In the genomic region with DNA sequence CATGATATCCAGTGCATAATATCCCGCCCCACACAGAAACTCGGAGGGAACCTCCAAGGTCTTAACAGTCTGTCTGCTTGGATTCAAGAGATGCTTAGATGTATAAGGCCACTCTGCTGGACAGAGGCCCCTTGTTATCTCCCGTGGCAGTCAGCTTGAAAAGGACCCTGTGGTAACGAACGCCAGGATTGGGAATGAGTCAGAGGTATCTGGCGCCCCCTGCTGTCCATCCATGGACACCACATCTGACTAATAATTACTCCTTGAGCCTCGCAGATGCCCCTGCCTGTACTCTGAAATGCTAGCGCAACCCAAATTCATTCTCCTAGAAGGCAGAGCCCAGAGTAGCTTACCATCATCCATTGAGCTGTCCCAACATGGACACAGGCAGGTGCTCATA, we compare ENCODE assay signal across 1 mouse cellular context.
TF ChIP-seq lines count a peak whose summit lies in the region.

No protein-coding gene starts in this region.

TF ChIP-seq in MEL, 35 proteins besides CTCF, POLR2A, EP300 and RAD21 (continued from another document):
- 0 out of 2 replicates have a peak, but pooled peaks have one; percentile 29 for TF ChIP-seq TCF12 (IDR thresholded peaks at IDR 0.05; ENCODE audit: low read depth, low read length)
- peak; percentile 71 for TF ChIP-seq SMC3 (IDR thresholded peaks at IDR 0.05; ENCODE audit: low read depth, low read length)
- no peak for TF ChIP-seq CHD2 (IDR thresholded peaks at IDR 0.05; ENCODE audit: low read length)
- peak; percentile 33; the same call in 1 of the 2 replicates for TF ChIP-seq ZC3H11A (IDR thresholded peaks at IDR 0.05; ENCODE audit: low read depth, low read length)
- TF ChIP-seq BHLHE40 (IDR thresholded peaks at IDR 0.05; ENCODE audit: borderline replicate concordance, low read depth, low read length) = no peak
- TF ChIP-seq TAL1 (IDR thresholded peaks at IDR 0.05; ENCODE audit: low read length) = peak; percentile 44
- TF ChIP-seq MAX (IDR thresholded peaks at IDR 0.05; ENCODE audit: low read length) = 0 out of 2 replicates have a peak, but pooled peaks have one; percentile 31
- peak; percentile 75 for TF ChIP-seq MYC (IDR thresholded peaks at IDR 0.05; ENCODE audit: low read depth, low read length)
- TF ChIP-seq MXI1 (IDR thresholded peaks at IDR 0.05; ENCODE audit: low read depth, low read length) = peak; percentile 63
- no peak for TF ChIP-seq GABPA (IDR thresholded peaks at IDR 0.05; ENCODE audit: low read depth, low read length)
- no peak for TF ChIP-seq MAFK (IDR thresholded peaks at IDR 0.05; ENCODE audit: borderline replicate concordance, low read depth, low read length)
- TF ChIP-seq ETS1 (IDR thresholded peaks at IDR 0.05; ENCODE audit: low read depth, low read length) = 0 out of 2 replicates have a peak, but pooled peaks have one; percentile 7
- peak; percentile 44; the same call in 1 of the 2 replicates for TF ChIP-seq HCFC1 (IDR thresholded peaks at IDR 0.05; ENCODE audit: low read depth, low read length)
- TF ChIP-seq NRF1 (IDR thresholded peaks at IDR 0.05; ENCODE audit: insufficient read depth, low read depth, low read length, poor library complexity, severe bottlenecking) = 0 out of 2 replicates have a peak, but pooled peaks have one; percentile 2
- TF ChIP-seq TBP (IDR thresholded peaks at IDR 0.05; ENCODE audit: low read depth, low read length) = no peak
- TF ChIP-seq SIN3A (IDR thresholded peaks at IDR 0.05; ENCODE audit: low read length) = peak; percentile 65
- TF ChIP-seq CHD1 (IDR thresholded peaks at IDR 0.05; ENCODE audit: low read depth, low read length) = peak; percentile 75; the same call in 1 of the 2 replicates
- TF ChIP-seq MAZ (IDR thresholded peaks at IDR 0.05; ENCODE audit: low read depth, low read length) = peak; percentile 33; the same call in 1 of the 2 replicates
- TF ChIP-seq POLR2AphosphoS5 (IDR thresholded peaks at IDR 0.05; ENCODE audit: borderline replicate concordance, low read depth, low read length) = no peak
- 0 out of 2 replicates have a peak, but pooled peaks have one; percentile 28 for TF ChIP-seq USF1 (IDR thresholded peaks at IDR 0.05; ENCODE audit: low read depth, low read length)
- peak; percentile 38 for TF ChIP-seq GATA1 (IDR thresholded peaks at IDR 0.05; ENCODE audit: low read depth, low read length)
